Mouse (Mus musculus) splenic B cell, adult 2 months (primary cell): ENCODE measurements around the gene Iqcn.
A peak's percentile ranks its signal among the peaks of the same experiment; 100 is the strongest.

Source experiments
- DNase-seq: peaks from one replicate; pipeline ENCODE4 v3.0.0-alpha.2; 2011; ENCODE audit warnings: low read depth, low spot score
- H3K27me3 ChIP-seq: 2 replicates; pipeline ENCODE4 v1.6.1; 2012; ENCODE audit warnings: mild to moderate bottlenecking, low read length, moderate library complexity, mixed read lengths; ENCODE audit not compliant: control insufficient read depth, poor library complexity, insufficient read depth, severe bottlenecking
- H3K36me3 ChIP-seq: 2 replicates; pipeline ENCODE4 v1.6.1; 2012; ENCODE audit warnings: mild to moderate bottlenecking, low read length, moderate library complexity, mixed read lengths; ENCODE audit not compliant: control insufficient read depth, poor library complexity, insufficient read depth, severe bottlenecking

Gene Iqcn

GRCm38 (mm10) chr8:70672325-70673078 is 30.8 kb upstream of the Iqcn start:
- Histone ChIP-seq H3K27me3 (no peaks in the 10 kb centered on the region), H3K36me3 (no peaks in the 10 kb centered on the region)
- DNase-seq = no peak

DNA sequence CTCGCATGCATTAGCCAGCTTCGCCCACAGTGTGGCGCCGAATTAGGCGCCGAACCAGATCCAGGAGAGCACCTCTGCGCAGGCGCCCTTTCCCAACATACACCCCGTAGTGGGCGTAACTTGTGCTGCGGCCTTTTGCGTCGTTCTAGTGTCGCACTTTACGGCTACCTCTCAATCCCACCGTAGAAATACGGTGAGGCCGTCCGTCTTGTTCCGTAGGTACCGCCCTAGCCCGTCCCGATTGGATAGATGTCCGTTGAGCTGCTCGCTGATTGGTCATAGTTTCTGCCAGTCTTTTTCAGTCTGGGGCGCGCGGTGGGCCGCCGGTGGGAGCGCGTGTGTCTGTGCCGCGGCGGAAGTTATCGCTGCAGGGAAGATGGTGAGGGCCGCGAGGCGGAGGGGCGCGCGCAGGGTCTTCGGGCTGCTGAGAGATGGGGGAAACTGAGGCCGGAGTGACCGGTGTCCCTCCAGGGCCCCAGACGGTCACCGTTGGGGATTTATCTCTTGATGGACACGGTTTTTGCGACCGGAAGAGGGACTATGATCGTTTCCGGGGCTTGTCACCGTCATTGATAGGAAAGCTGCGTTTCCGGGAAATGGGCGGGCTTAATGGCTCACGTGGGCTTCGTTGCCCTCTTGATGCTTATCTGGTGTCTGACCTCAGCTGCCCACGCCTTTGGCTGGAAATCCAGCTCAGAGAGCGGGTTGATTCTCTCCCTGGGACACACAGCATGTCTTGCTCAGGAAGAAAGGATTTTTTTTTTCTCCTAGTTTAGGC is 30.0 kb upstream of the Iqcn start, which contains the start of gene Lsm4:
Lsm4 (plus strand) TSS at position 170 of the 778 bp plus-strand sequence.
- Histone ChIP-seq H3K36me3 (peaks cover 4% of the 10 kb centered on the region), H3K27me3 (no peaks in the 10 kb centered on the region)
- DNase-seq = peak; percentile 99

DNA sequence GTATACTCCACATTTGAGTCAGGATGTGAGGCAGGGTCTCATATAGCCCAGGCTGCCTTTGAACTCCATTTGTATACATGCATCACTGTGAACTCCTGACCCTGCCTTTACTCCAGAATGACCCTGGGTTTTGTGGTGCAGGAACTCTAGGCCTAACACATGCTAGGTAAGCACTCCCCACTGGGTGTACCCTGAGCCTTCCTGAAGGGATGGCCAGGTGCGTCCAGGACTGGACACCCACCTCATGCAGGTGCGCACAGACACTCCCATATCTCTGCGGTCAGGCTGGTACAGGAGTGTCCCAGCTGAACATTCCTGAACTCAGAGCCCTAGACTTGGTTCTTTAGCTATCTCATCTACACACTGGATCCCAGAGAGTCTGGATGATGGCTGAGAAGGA is 29.1 kb upstream of the Iqcn start:
- Histone ChIP-seq H3K36me3 (peaks cover 4% of the 10 kb centered on the region), H3K27me3 (no peaks in the 10 kb centered on the region)
- no peak for DNase-seq

GRCm38 (mm10) chr8:70674716-70675115 is 28.5 kb upstream of the Iqcn start:
- DNase-seq = peak; percentile 44
- no peaks in the 10 kb centered on the region for H3K27me3 ChIP-seq
- peaks cover 4% of the 10 kb centered on the region for H3K36me3 ChIP-seq

GRCm38 (mm10) chr8:70675336-70675735 is 27.9 kb upstream of the Iqcn start:
- H3K27me3 ChIP-seq = no peaks in the 10 kb centered on the region
- peaks cover 4% of the 10 kb centered on the region for H3K36me3 ChIP-seq
- DNase-seq = peak; percentile 40

DNA sequence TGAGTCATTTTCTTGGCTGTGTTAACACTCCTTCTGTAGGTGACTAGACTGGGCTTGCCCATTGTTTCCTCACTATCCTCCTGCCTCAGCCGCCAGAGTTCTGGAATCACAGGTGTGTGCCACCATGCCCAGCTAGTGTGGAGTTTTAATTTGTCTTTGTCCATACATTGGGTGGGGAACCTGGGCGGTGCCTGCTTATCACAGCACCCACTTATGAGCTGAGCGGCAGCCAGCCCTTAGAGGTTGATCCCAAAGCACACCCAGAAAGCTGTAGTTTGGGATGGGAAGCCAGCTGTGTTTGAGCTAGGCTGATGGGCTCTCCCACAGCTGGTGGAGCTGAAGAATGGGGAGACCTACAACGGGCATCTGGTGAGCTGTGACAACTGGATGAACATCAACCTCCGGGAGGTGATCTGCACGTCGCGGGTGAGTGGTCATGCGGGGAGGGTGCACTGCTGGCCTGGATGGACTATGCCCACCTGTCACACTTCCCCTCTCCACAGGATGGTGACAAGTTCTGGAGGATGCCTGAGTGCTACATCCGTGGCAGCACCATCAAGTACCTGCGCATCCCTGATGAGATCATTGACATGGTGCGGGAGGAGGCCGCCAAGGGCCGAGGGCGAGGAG is 25.7 kb upstream of the Iqcn start:
- no peak for DNase-seq
- H3K36me3 ChIP-seq = peaks cover 4% of the 10 kb centered on the region
- H3K27me3 ChIP-seq = no peaks in the 10 kb centered on the region

DNA sequence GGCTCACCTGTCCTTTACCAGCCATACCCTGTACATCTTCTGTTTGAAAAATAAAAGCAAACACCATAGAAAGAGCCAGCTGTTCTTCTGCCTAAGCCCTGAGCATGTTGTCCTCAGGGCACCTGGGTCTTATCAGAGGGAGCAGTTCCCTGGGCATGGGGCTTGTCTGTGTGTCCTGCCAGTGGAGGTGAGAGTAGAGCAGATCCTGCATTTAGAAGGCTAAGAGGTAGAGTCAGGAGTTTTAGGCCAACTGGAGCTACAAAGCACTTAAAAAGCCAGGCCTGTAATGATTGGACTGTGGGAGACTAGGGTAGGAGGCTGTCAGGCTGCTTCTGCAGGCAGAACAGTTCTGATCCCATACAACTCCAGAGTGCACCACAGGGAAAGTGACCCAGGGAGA is 24.6 kb upstream of the Iqcn start:
- H3K27me3 ChIP-seq = no peaks in the 10 kb centered on the region
- no peak for DNase-seq
- H3K36me3 ChIP-seq = peaks cover 4% of the 10 kb centered on the region

DNA sequence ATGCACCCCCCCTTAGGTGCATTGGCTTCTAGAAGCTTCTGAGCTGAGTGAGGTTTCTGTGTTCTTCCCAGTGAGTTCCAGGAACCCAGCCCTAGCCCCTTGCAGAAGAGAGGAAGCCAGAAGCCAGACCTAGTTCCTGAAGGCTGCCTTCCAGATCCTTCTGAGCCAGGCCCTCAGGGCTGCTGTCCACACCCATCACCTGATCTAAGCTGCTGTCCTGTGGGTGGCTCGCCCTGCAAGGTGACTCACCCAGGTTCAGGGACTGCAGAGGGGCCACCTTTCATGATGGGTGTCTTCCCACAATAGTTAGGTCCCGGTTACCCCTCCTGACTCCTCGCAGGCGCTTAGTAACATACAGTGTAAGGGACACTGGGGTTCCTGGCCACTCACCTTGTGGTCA is 23.9 kb upstream of the Iqcn start:
- DNase-seq = no peak
- Histone ChIP-seq H3K27me3 (no peaks in the 10 kb centered on the region), H3K36me3 (peaks cover 4% of the 10 kb centered on the region)

DNA sequence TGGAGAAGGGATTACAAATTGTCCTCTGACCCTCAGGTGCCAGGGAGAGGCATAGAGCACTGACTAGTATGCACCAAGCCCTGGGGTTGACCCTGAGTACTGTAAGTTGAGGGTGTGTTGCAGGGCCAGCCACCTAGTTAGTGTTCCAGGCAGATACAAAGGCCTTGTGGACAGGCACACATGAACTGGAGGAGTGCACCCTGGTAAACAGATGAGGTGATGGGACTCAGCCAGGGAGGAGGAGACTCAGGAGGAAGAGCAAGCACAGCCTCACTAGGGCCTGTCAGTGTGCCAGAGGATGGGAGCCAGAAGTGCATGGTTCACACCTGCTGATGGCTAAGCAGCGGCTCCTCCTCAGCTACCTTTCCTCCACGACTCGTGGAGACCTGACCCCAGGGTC is 23.2 kb upstream of the Iqcn start:
- DNase-seq = no peak

GRCm38 (mm10) chr8:70681410-70681809 is 21.8 kb upstream of the Iqcn start:
- no peak for DNase-seq
- Histone ChIP-seq H3K27me3 (no peaks in the 10 kb centered on the region), H3K36me3 (peaks cover 4% of the 10 kb centered on the region)

More for the DNA sequence above, 23.2 kb upstream of the Iqcn start:
- no peaks in the 10 kb centered on the region for H3K27me3 ChIP-seq
- peaks cover 4% of the 10 kb centered on the region for H3K36me3 ChIP-seq

DNA sequence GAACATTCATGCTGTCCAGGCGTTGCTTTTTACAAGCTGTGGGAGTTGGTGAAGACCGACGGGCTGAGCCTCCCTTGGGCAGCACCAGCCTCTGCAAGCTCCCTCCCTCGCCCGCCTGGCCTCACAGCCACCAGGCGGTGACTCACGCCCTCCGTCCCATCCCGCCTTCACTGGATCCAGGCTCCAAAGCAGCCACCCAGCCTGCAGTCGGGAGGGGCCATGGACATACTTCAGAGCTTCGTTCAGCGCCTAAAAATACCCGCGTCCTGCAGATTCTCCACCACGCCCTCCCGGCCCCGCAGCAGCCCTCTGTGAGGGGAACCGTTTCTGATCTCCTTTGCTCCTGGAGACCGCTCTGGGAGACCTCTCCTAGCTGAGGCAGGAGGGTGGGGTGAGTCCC is 21.1 kb upstream of the Iqcn start:
- Histone ChIP-seq H3K27me3 (no peaks in the 10 kb centered on the region), H3K36me3 (peaks cover 4% of the 10 kb centered on the region)
- no peak for DNase-seq

DNA sequence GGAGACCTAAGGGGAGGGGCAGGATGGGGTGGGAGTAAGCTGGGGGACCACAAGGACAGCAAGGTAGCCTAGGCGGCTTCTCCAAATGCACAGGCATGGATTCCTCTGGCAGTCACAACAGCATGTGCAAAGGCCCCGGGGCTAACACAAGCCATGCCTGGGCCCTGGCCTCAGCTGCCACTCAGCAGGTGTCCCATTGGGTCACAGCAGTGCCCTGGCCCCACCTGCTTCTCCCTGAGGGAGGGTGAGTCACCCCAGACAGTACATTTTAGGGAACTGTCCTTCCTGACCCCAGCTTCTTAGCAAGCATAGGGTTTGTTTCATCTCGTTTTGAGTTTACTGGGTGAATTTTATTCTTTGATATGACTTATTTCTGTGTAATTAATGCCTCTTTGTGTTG is 20.6 kb upstream of the Iqcn start:
- Histone ChIP-seq H3K36me3 (peaks cover 4% of the 10 kb centered on the region), H3K27me3 (no peaks in the 10 kb centered on the region)
- DNase-seq = no peak

- DNase-seq = peak; percentile 27
- H3K27me3 ChIP-seq = no peaks in the 10 kb centered on the region
- no peaks in the 10 kb centered on the region for H3K36me3 ChIP-seq
These were observed 19.0 kb upstream of the Iqcn start for GRCm38 (mm10) chr8:70684291-70684690.

GRCm38 (mm10) chr8:70687576-70687975 is 15.7 kb upstream of the Iqcn start:
- no peak for DNase-seq
- Histone ChIP-seq H3K36me3 (no peaks in the 10 kb centered on the region), H3K27me3 (no peaks in the 10 kb centered on the region)

- DNase-seq = no peak
- H3K36me3 ChIP-seq = no peaks in the 10 kb centered on the region
- H3K27me3 ChIP-seq = no peaks in the 10 kb centered on the region
These were observed 15.1 kb upstream of the Iqcn start for GRCm38 (mm10) chr8:70688136-70688535.
